Mouse (Mus musculus) MEL (cell line): ENCODE measurements around the gene Slc25a36. TPM values are rescaled to one million over a fixed set of nuclear protein-coding genes. Genes with fewer than 3 reads are reported as not detected.

Experiments
- DNase-seq: peaks from one replicate; pipeline ENCODE4 v3.0.0; 2011; ENCODE audit warnings: low read depth, low spot score
- H3K27ac ChIP-seq: 2 replicates; pipeline ENCODE4 v1.5.1; 2012; ENCODE audit warnings: low read depth, mild to moderate bottlenecking, control low read depth, low read length, moderate library complexity; ENCODE audit not compliant: control insufficient read depth
- H3K27me3 ChIP-seq, 2 experiments: fragments of 150-350 bp in 1 of 2; sonication (generic) in 1 of 2; 2 replicates each; pipeline ENCODE4 v1.6.1; 2012; ENCODE audit warnings: low read length in 2 of 2, mild to moderate bottlenecking in 2 of 2, improper control_type of control experiment in 1 of 2, moderate library complexity in 1 of 2; ENCODE audit not compliant: insufficient read depth in 2 of 2, control insufficient read depth in 1 of 2
- H3K36me3 ChIP-seq, 2 experiments: 2 replicates each; pipeline ENCODE4 v1.6.1; 2012 to 2014; ENCODE audit warnings: low read length in 2 of 2, improper control_type of control experiment in 1 of 2, inconsistent platforms in 1 of 2, mild to moderate bottlenecking in 1 of 2; ENCODE audit not compliant: insufficient read depth in 2 of 2, control insufficient read depth in 1 of 2
- H3K4me1 ChIP-seq, 2 experiments: fragments of 150-350 bp in 1 of 2; sonication (generic) in 1 of 2; 2 replicates each; pipeline ENCODE4 v1.6.1; 2012; ENCODE audit warnings: low read length in 2 of 2, improper control_type of control experiment in 1 of 2, mild to moderate bottlenecking in 1 of 2; ENCODE audit not compliant: insufficient read depth in 2 of 2, control insufficient read depth in 1 of 2
- H3K4me3 ChIP-seq, 2 experiments: fragments of 150-350 bp in 1 of 2; sonication (generic) in 1 of 2; 2 replicates each; pipeline ENCODE4 v1.5.1; 2012; ENCODE audit warnings: low read depth in 2 of 2, low read length in 2 of 2, mild to moderate bottlenecking in 2 of 2, moderate library complexity in 2 of 2, control low read depth in 1 of 2, improper control_type of control experiment in 1 of 2; ENCODE audit not compliant: control insufficient read depth in 1 of 2, insufficient read depth in 1 of 2
- H3K79me2 ChIP-seq: 2 replicates; pipeline ENCODE4 v1.6.1; 2012; ENCODE audit warnings: mild to moderate bottlenecking, low read length, moderate library complexity; ENCODE audit not compliant: control insufficient read depth, poor library complexity, insufficient read depth
- H3K9ac ChIP-seq: 2 replicates; pipeline ENCODE4 v1.6.1; 2012; ENCODE audit warnings: low read depth, mild to moderate bottlenecking, control low read depth, low read length, moderate library complexity; ENCODE audit not compliant: control insufficient read depth, poor library complexity, severe bottlenecking
- H3K9me3 ChIP-seq: fragments of 150-350 bp; sonication (generic); replicated peaks from 2 replicates; pipeline ENCODE4 v1.6.1; 2012; ENCODE audit warnings: mild to moderate bottlenecking, low read length, improper control_type of control experiment, moderate library complexity; ENCODE audit not compliant: insufficient read depth
- BHLHE40 ChIP-seq: IDR thresholded peaks from 2 replicates; pipeline ENCODE4 v1.6.1; 2012; ENCODE audit warnings: low read depth, mild to moderate bottlenecking, inconsistent platforms, low read length, improper control_type of control experiment, borderline replicate concordance
- CHD2 ChIP-seq: IDR thresholded peaks from 2 replicates; pipeline ENCODE4 v1.6.1; 2011; ENCODE audit warnings: low read length, improper control_type of control experiment
- EP300 ChIP-seq, 2 experiments: IDR thresholded peaks; 2 replicates each; pipeline ENCODE4 v1.6.1; 2011; ENCODE audit warnings: improper control_type of control experiment in 2 of 2, low read length in 2 of 2, low read depth in 1 of 2, mild to moderate bottlenecking in 1 of 2
- ETS1 ChIP-seq: IDR thresholded peaks from 2 replicates; pipeline ENCODE4 v1.6.1; 2012; ENCODE audit warnings: low read depth, mild to moderate bottlenecking, inconsistent platforms, low read length, improper control_type of control experiment, moderate library complexity
- GATA1 ChIP-seq: IDR thresholded peaks from 2 replicates; pipeline ENCODE4 v1.6.1; 2011; ENCODE audit warnings: low read depth, low read length, improper control_type of control experiment
- MAFK ChIP-seq: IDR thresholded peaks from 2 replicates; pipeline ENCODE4 v1.6.1; 2011; ENCODE audit warnings: low read depth, mild to moderate bottlenecking, low read length, improper control_type of control experiment, borderline replicate concordance
- MAZ ChIP-seq: IDR thresholded peaks from 2 replicates; pipeline ENCODE4 v1.6.1; 2012; ENCODE audit warnings: low read depth, mild to moderate bottlenecking, inconsistent platforms, low read length, improper control_type of control experiment
- MYB ChIP-seq: IDR thresholded peaks from 2 replicates; pipeline ENCODE4 v1.6.1; 2011; ENCODE audit warnings: mild to moderate bottlenecking, low read depth, low read length, improper control_type of control experiment
- MYC ChIP-seq: IDR thresholded peaks from 2 replicates; pipeline ENCODE4 v1.6.1; 2011; ENCODE audit warnings: low read depth, mild to moderate bottlenecking, low read length, improper control_type of control experiment, moderate library complexity
- NELFE ChIP-seq: IDR thresholded peaks from 2 replicates; pipeline ENCODE4 v1.6.1; 2011; ENCODE audit warnings: low read depth, low read length, improper control_type of control experiment
- NRF1 ChIP-seq: IDR thresholded peaks from 2 replicates; pipeline ENCODE4 v1.6.1; 2014; ENCODE audit warnings: low read depth, mild to moderate bottlenecking, inconsistent platforms, low read length, improper control_type of control experiment, moderate library complexity; ENCODE audit not compliant: poor library complexity, insufficient read depth, severe bottlenecking
- POLR2A ChIP-seq, 2 experiments: IDR thresholded peaks; 2 replicates each; pipeline ENCODE4 v1.6.1; 2011 to 2012; ENCODE audit warnings: low read length in 2 of 2, mild to moderate bottlenecking in 2 of 2, control low read depth in 1 of 2, improper control_type of control experiment in 1 of 2, low read depth in 1 of 2, moderate library complexity in 1 of 2; ENCODE audit not compliant: control insufficient read depth in 1 of 2, insufficient read depth in 1 of 2, poor library complexity in 1 of 2
- POLR2AphosphoS2 ChIP-seq: IDR thresholded peaks from 2 replicates; pipeline ENCODE4 v1.6.1; 2011; ENCODE audit warnings: low read length, improper control_type of control experiment
- RAD21 ChIP-seq: IDR thresholded peaks from 2 replicates; pipeline ENCODE4 v1.6.1; 2011; ENCODE audit warnings: mild to moderate bottlenecking, low read depth, low read length, improper control_type of control experiment
- SIN3A ChIP-seq: IDR thresholded peaks from 2 replicates; pipeline ENCODE4 v1.6.1; 2012; ENCODE audit warnings: low read length, improper control_type of control experiment, inconsistent platforms
- SMC3 ChIP-seq: IDR thresholded peaks from 2 replicates; pipeline ENCODE4 v1.6.1; 2011; ENCODE audit warnings: low read depth, low read length, improper control_type of control experiment
- TBP ChIP-seq: IDR thresholded peaks from 2 replicates; pipeline ENCODE4 v1.8.0; 2011; ENCODE audit warnings: low read depth, low read length, improper control_type of control experiment
- TCF12 ChIP-seq: IDR thresholded peaks from 2 replicates; pipeline ENCODE4 v1.6.1; 2014; ENCODE audit warnings: low read depth, mild to moderate bottlenecking, inconsistent platforms, low read length, improper control_type of control experiment, moderate library complexity
- UBTF ChIP-seq: IDR thresholded peaks from 2 replicates; pipeline ENCODE4 v1.6.1; 2012; ENCODE audit warnings: low read depth, mild to moderate bottlenecking, inconsistent platforms, low read length, improper control_type of control experiment, moderate library complexity, borderline replicate concordance; ENCODE audit not compliant: insufficient read depth
- USF1 ChIP-seq: IDR thresholded peaks from 2 replicates; pipeline ENCODE4 v1.6.1; 2014; ENCODE audit warnings: low read depth, mild to moderate bottlenecking, inconsistent platforms, low read length, improper control_type of control experiment, moderate library complexity
- ZKSCAN1 ChIP-seq: IDR thresholded peaks from 2 replicates; pipeline ENCODE4 v1.6.1; 2012; ENCODE audit warnings: low read depth, mild to moderate bottlenecking, inconsistent platforms, low read length, improper control_type of control experiment, moderate library complexity
- ZMIZ1 ChIP-seq: IDR thresholded peaks from 2 replicates; pipeline ENCODE4 v1.6.1; 2012; ENCODE audit warnings: low read depth, mild to moderate bottlenecking, inconsistent platforms, low read length, improper control_type of control experiment, moderate library complexity
- ZNF384 ChIP-seq: IDR thresholded peaks from 2 replicates; pipeline ENCODE4 v1.6.1; 2012; ENCODE audit warnings: low read depth, mild to moderate bottlenecking, inconsistent platforms, low read length, improper control_type of control experiment
- polyA plus RNA-seq, 2 experiments: library from polyadenylated mRNA; stranded (reverse) in 1 of 2; unstranded in 1 of 2; fragments of >175 nt in 1 of 2; fragments of >200 nt in 1 of 2; gene quantifications; 2 replicates each; pipeline versions ENCODE4 v1.2.1 to v1.2.4; 2012; ENCODE audit warnings: low replicate concordance in 2 of 2, low read depth in 1 of 2; ENCODE audit not compliant: insufficient read length in 2 of 2, insufficient read depth in 1 of 2, missing spikeins in 1 of 2
- total RNA-seq: library from RNA; depleted of rRNA; stranded (reverse); fragments of 300-350 nt; gene quantifications from 2 replicates; pipeline ENCODE4 v1.2.3, GENCODE M21; 2012

The Slc25a36 gene
- total and polyA plus RNA-seq, 3 experiments = 11.9 to 13.0 TPM; not detected in 1

DNA sequence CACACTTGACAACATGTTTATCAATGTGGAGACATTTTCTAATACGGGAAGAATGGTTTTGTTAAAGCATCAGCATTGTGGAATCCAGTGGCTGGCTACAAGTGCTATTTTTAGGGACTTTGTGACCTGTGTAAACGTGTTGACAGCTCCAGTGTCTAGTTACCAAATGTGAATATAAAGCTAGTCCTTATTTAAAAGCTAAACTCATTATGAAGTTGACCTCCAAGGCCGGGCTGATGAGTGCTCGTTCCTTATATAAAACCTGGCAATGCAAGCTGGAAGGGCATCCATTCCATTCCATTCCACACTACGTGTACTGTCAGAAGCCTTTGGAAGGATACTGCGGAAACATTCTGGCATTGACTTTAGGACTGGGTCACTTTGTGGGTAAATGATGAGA lies 34.4 kb upstream of the Slc25a36 start:
- no peak overlapping the region for H3K27ac ChIP-seq
- no peaks in the 10 kb centered on the region for H3K4me1 ChIP-seq
- H3K9me3 ChIP-seq = no peaks in the 10 kb centered on the region
- TF ChIP-seq MYB (no peak), POLR2A (IDR thresholded peaks at IDR 0.05; ENCODE audit: control insufficient read depth in 1 of 2, insufficient read depth in 1 of 2, low read depth in 1 of 2, low read length in 2 of 2, poor library complexity in 1 of 2) (no peak), NRF1 (no peak), USF1 (no peak), TBP (no peak), CHD2 (no peak), MAFK (no peak), ZKSCAN1 (no peak)
- no peak overlapping the region for H3K9ac ChIP-seq
- H3K36me3 ChIP-seq = no peaks in the 10 kb centered on the region
- no peak for DNase-seq
- H3K4me3 ChIP-seq = no peak overlapping the region
- no peaks in the 10 kb centered on the region; a peak in 1 of 4 replicates for H3K27me3 ChIP-seq
- no peaks in the 10 kb centered on the region for H3K79me2 ChIP-seq

DNA sequence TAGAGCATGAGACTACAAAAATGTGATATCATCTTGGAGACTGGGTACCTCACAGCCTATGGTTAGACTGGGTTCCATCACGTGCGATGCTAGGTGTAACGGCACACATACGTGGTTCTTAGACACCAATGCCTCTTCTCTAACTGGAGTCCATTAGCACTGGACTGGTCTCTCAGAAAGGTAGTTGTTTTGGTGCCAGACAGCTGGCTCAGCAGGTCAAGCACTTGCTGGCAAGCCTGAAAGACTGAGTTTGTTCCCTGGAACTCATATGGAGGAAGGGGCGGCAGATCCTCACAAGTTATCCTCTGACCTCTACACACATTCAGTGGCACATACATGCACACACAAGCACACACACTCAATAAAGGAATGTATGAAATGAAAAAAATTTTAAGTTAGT lies 32.5 kb upstream of the Slc25a36 start:
- Histone ChIP-seq H3K9ac (no peak overlapping the region), H3K4me3 (no peak overlapping the region), H3K27me3 (no peaks in the 10 kb centered on the region; a peak in 2 of 4 replicates), H3K27ac (no peak overlapping the region), H3K36me3 (no peaks in the 10 kb centered on the region), H3K4me1 (no peaks in the 10 kb centered on the region), H3K9me3 (no peaks in the 10 kb centered on the region), H3K79me2 (no peaks in the 10 kb centered on the region)
- DNase-seq = no peak
- TF ChIP-seq SMC3 (no peak), EP300 (IDR thresholded peaks at IDR 0.05; ENCODE audit: low read depth in 1 of 2, low read length in 2 of 2) (no peak), MAZ (no peak), NELFE (no peak), SIN3A (no peak), ZMIZ1 (no peak), POLR2A (IDR thresholded peaks at IDR 0.05; ENCODE audit: control insufficient read depth in 1 of 2, insufficient read depth in 1 of 2, low read depth in 1 of 2, low read length in 2 of 2, poor library complexity in 1 of 2) (no peak), NRF1 (no peak), TCF12 (no peak), ZNF384 (no peak), UBTF (no peak), ETS1 (no peak), TBP (no peak), POLR2AphosphoS2 (no peak), MAFK (no peak), MYC (no peak), CHD2 (no peak), GATA1 (no peak), BHLHE40 (no peak), RAD21 (no peak)
